Mouse (Mus musculus) testis, adult 2 months (tissue): ENCODE results near the gene Mgp. TPM values are rescaled to one million over a fixed set of nuclear protein-coding genes. Genes with fewer than 3 reads are reported as not detected.

Source experiments
- H3K27ac ChIP-seq: fragments of 200-500 bp; 2 replicates; pipeline ENCODE4 v1.5.1; 2012; ENCODE audit warnings: low read depth, low read length; ENCODE audit not compliant: control insufficient read depth, insufficient read depth
- H3K27me3 ChIP-seq: fragments of 200-500 bp; 2 replicates; pipeline ENCODE4 v1.6.1; 2012; ENCODE audit warnings: mild to moderate bottlenecking, low read length, moderate library complexity; ENCODE audit not compliant: control insufficient read depth, insufficient read depth
- H3K36me3 ChIP-seq: fragments of 200-500 bp; 2 replicates; pipeline ENCODE4 v1.6.1; 2012; ENCODE audit warnings: mild to moderate bottlenecking, low read length; ENCODE audit not compliant: control insufficient read depth, insufficient read depth
- H3K4me1 ChIP-seq: fragments of 200-500 bp; 2 replicates; pipeline ENCODE4 v1.6.1; 2012; ENCODE audit warnings: low read length; ENCODE audit not compliant: control insufficient read depth, insufficient read depth
- H3K4me3 ChIP-seq: fragments of 200-500 bp; 2 replicates; pipeline ENCODE4 v1.5.1; 2012; ENCODE audit warnings: low read depth, mild to moderate bottlenecking, low read length, moderate library complexity, mixed read lengths; ENCODE audit not compliant: control insufficient read depth
- CTCF ChIP-seq: fragments of 200-500 bp; IDR thresholded peaks from 2 replicates; pipeline ENCODE4 v1.5.1; 2012; ENCODE audit warnings: low read depth, mild to moderate bottlenecking, inconsistent platforms, low read length, moderate library complexity; ENCODE audit not compliant: control insufficient read depth, insufficient read depth, insufficient replicate concordance
- POLR2A ChIP-seq: fragments of 200-500 bp; IDR thresholded peaks from 2 replicates; pipeline ENCODE4 v1.6.1; 2012; ENCODE audit warnings: low read depth, mild to moderate bottlenecking, inconsistent platforms, low read length, moderate library complexity; ENCODE audit not compliant: control insufficient read depth
- polyA plus RNA-seq: library from polyadenylated mRNA; depleted of rRNA; stranded (reverse); fragments of >200 nt; gene quantifications from 2 replicates; pipeline ENCODE4 v1.2.3, GENCODE M21; 2012

Gene Mgp
- polyA plus RNA-seq, 1 experiment: 51.0 TPM

DNA sequence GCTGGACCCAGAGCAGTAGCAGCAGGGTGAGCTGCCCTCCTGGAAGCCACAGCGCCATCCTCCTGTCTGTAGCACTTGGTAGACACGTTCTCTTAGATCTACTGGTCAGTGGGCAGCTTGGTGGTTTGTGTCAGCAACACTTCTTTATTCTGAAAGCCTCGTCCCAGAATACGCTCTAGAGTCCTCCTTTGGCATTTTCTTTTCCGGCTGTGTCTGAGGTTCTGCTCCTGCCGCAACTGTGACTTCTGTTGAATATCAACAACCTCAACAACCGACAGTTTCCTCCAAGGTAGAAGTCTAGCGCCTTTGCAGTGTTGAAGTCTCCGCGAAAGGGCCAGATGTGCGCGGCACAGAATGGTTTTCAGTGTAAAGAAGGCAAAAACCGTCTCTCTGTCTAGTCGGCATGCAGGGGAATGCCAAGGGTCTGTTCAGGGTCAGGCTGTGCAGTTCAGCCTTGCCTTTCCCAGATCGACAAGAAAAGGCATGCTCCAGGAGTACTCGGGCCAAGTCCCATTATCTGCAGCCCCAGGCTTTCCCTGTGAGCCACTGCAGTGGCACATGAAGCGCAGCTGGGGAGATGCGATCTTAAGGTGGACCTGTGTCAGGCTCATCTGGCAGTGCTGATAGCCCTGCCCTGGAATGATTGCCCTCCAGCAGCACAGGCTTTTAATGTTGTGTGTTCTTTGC is 18.3 kb downstream of the Mgp start, which contains the start of gene Art4:
Gene Art4 (minus strand): TSS at position 548 of the 687 bp plus-strand sequence.
- TF ChIP-seq POLR2A (no peak), CTCF (no peak)
- H3K27ac ChIP-seq: peak within 1 kb of the TSS; percentile 70
- no peaks in the 10 kb centered on the region; the same call in 1 of the 2 replicates for H3K4me1 ChIP-seq
- peak within 1 kb of the TSS; percentile 30 for H3K4me3 ChIP-seq
- no peaks in the 10 kb centered on the region for H3K27me3 ChIP-seq
- no peaks in the 10 kb centered on the region for H3K36me3 ChIP-seq

DNA sequence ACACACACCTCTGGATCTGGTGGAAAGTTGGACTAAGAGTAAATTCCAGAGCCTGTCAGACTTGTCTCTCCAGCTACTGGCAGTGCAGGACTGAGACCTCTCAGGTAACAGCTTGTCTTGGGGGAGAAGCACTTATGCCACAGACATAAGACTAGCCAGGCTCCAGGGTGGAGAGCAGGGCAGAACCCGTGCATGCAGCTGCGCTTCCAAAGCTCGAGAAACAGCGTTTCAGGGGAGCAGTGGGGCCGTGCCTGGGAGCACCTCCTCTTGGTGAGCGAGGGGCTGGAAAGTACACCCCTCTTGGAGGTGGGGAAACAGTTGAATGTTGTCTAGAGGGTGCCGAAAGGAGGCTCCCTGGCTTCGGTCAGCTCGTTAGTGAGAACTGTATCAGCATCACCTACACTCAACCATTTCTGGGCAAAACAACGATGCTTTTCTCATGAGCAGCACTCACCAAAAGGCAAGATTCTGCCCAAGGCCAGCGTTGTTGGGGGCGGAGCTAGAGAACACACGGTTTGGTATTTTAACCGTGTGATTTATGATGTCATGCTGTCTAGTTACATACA is 19.5 kb downstream of the Mgp start:
- TF ChIP-seq CTCF: no peak
- TF ChIP-seq POLR2A: no peak
- Histone ChIP-seq H3K27ac (peak overlapping the region; percentile 5; the same call in 1 of the 2 replicates), H3K4me1 (no peaks in the 10 kb centered on the region; the same call in 1 of the 2 replicates)

DNA sequence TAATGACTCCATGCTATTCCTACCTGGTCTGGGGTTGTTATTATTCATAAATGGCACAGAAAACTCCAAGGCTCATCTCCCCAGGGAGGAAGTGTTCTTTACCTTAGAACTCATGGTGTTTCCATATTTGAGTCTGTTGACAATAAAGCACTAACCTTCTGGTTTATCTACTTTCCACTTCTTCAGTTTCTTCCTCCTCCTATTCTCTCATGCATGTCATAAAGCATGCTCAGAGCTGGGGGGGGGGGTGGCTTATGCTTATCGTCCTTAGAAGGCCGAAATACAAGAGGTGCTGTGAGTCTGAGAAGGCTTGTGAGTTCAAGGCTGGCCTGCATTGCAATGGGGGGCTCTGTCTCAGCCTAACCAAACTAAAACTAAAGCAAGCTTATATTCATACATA is 20.4 kb downstream of the Mgp start:
- H3K27ac ChIP-seq: no peak overlapping the region
- TF ChIP-seq POLR2A (no peak), CTCF (no peak)
- no peak overlapping the region for H3K4me3 ChIP-seq
- H3K27me3 ChIP-seq: no peaks in the 10 kb centered on the region
- no peaks in the 10 kb centered on the region; the same call in 1 of the 2 replicates for H3K4me1 ChIP-seq
- no peaks in the 10 kb centered on the region for H3K36me3 ChIP-seq

More for the DNA sequence above, 19.5 kb downstream of the Mgp start:
- H3K27me3 ChIP-seq: no peaks in the 10 kb centered on the region
- H3K36me3 ChIP-seq: no peaks in the 10 kb centered on the region
- H3K4me3 ChIP-seq: peak overlapping the region; percentile 31; the same call in 1 of the 2 replicates

DNA sequence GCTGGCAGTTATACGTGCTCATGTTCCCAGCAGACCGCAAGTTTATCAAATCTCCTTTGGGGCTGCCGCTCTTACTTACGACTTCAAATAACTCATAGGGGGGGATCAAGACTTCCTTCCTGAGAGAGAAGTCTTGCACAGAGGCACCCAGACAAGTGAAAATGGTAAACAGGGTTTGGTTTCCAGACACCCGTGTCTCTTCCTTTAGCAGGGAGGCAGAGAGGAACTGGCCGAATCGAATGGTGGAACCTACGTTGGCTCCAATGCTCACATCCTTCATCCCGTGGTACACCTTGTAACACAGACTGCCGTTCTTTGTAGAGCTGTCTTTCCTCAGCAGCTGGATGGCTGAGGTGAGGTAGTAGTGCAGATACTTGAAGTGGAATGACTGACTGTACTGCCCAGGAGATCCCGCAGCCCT is 21.3 kb downstream of the Mgp start:
- H3K27ac ChIP-seq: no peak overlapping the region
- H3K4me3 ChIP-seq: no peak overlapping the region
- no peaks in the 10 kb centered on the region for H3K27me3 ChIP-seq
- H3K4me1 ChIP-seq: no peaks in the 10 kb centered on the region; the same call in 1 of the 2 replicates
- H3K36me3 ChIP-seq: no peaks in the 10 kb centered on the region
- TF ChIP-seq POLR2A (no peak), CTCF (no peak)

DNA sequence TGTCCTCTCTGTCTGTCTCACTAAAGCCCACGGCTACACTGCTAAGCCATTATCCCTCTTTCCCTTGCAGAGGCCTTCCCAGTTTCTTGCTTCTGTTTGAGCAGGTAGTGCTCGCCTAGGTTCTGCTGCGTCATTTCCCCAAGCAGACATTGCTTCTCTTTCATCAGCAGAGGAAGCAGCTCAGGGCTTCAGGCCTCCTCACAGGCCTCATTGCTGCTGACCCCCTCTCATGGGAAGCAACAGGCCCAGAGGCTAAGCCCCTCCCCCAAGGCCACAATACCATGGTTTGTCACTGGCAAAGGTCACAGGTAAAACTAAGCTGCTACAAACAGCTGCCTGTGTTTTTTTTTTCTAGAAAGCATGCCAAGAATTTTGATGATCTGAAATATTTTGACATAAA is 22.9 kb downstream of the Mgp start:
- Histone ChIP-seq H3K36me3 (no peaks in the 10 kb centered on the region), H3K4me3 (no peak overlapping the region), H3K27ac (no peak overlapping the region), H3K4me1 (no peaks in the 10 kb centered on the region; the same call in 1 of the 2 replicates), H3K27me3 (no peaks in the 10 kb centered on the region)
- no peak for TF ChIP-seq POLR2A
- no peak for TF ChIP-seq CTCF

DNA sequence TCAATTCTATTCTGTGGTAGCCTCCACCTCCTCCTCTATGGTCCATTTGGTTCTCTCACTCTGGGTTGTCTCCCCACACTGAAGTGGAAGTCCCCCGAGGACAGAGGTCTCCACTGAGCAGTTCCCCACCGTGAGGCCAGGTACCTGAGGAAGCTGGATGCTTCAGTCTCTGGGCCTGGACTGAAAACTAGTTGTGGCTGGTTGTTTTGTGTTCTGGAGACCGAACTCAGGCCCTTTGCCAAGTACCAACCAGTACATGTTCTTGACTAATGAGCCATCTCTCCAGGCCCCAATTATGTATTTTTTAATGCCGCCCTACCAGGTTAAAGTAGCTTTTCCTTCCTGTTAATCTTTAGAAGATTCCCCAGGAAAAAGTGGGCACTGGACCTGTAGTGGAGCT is 23.3 kb downstream of the Mgp start:
- no peak overlapping the region for H3K27ac ChIP-seq
- TF ChIP-seq CTCF (no peak), POLR2A (no peak)

DNA sequence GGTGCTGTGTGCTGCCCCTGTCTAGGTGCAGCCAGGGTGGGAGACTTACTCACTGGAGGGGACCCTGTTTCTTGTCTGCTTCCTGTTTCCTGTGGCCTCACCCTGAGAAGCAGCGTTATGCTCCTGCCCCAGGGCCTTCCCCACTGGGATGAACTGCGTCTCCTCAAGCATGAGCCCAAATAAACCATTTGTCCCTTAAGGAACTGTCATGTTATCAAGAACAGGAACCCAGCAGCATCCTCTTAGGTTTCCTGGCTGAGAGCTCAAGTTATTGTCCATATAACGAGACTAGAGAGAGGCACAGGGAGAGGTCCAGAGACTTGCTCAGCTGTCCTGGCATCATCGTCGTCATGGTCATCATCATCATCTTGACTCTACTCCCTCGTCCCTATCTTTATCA is 25.4 kb downstream of the Mgp start:
- H3K4me1 ChIP-seq: no peaks in the 10 kb centered on the region
- H3K27me3 ChIP-seq: no peaks in the 10 kb centered on the region
- TF ChIP-seq POLR2A (no peak), CTCF (no peak)
- no peak overlapping the region for H3K27ac ChIP-seq
- no peak overlapping the region for H3K4me3 ChIP-seq
- H3K36me3 ChIP-seq: no peaks in the 10 kb centered on the region

More for the DNA sequence above, 23.3 kb downstream of the Mgp start:
- Histone ChIP-seq H3K4me1 (no peaks in the 10 kb centered on the region; the same call in 1 of the 2 replicates), H3K36me3 (no peaks in the 10 kb centered on the region), H3K4me3 (no peak overlapping the region), H3K27me3 (no peaks in the 10 kb centered on the region)
